Mouse (Mus musculus): Measurements from ENCODE around the gene Iqcb1. TPM values are rescaled to one million over a fixed set of nuclear protein-coding genes. Genes with fewer than 3 reads are reported as not detected.

Iqcb1 gene
- total RNA-seq, 2 experiments from 2014 or later = 25.9 to 30.6 TPM

Small RNAs within 50 kb of the gene (microRNA-seq; reads per million reads assigned to microRNA genes)
- gene Gm22617 = not detected

Other genes with a start within 250 kb of the Iqcb1 start
- 1 to 10 TPM; 1.8 to 2.3 TPM for gene Cd86, start 162.3 kb upstream of the Iqcb1 start, total RNA-seq (2021)
- 1 to 10 TPM in 1 of 2 experiments, under 1 TPM in 1; 0.14 to 3.0 TPM for gene Ildr1, start 134.4 kb upstream of the Iqcb1 start, total RNA-seq (2021)
- gene Slc15a2, start 43.4 kb upstream of the Iqcb1 start, total RNA-seq (2021) = 10 to 100 TPM in 1 of 2 experiments, 1 to 10 TPM in 1; 7.7 to 10.1 TPM
- gene Eaf2, start 46.6 kb downstream of the Iqcb1 start, total RNA-seq (2021) = 1 to 10 TPM; 1.9 to 2.9 TPM
- 10 to 100 TPM; 70.1 to 75.1 TPM for gene Golgb1, start 46.8 kb downstream of the Iqcb1 start, total RNA-seq (2021)
- gene Hcls1, start 106.6 kb downstream of the Iqcb1 start, total RNA-seq (2021) = 10 to 100 TPM; 13.6 to 15.3 TPM
- 1 to 10 TPM; 1.4 to 1.9 TPM for gene Fbxo40, start 162.1 kb downstream of the Iqcb1 start, total RNA-seq (2021)
- 1 to 10 TPM; 4.3 to 6.0 TPM for gene Polq, start 183.4 kb downstream of the Iqcb1 start, total RNA-seq (2021)